Mouse (Mus musculus): Measurements from ENCODE around the gene Cdk10. TPM values are rescaled to one million over a fixed set of nuclear protein-coding genes. Genes with fewer than 3 reads are reported as not detected.
"Not testable (repeated sequence)": the region's sequence is repeated elsewhere in the genome, so short reads cannot be mapped to it uniquely, and the experiment has no call there.

Cdk10 gene
- polyA plus RNA-seq, 1 experiment from 2014 or later, result 39.1 TPM

DNA sequence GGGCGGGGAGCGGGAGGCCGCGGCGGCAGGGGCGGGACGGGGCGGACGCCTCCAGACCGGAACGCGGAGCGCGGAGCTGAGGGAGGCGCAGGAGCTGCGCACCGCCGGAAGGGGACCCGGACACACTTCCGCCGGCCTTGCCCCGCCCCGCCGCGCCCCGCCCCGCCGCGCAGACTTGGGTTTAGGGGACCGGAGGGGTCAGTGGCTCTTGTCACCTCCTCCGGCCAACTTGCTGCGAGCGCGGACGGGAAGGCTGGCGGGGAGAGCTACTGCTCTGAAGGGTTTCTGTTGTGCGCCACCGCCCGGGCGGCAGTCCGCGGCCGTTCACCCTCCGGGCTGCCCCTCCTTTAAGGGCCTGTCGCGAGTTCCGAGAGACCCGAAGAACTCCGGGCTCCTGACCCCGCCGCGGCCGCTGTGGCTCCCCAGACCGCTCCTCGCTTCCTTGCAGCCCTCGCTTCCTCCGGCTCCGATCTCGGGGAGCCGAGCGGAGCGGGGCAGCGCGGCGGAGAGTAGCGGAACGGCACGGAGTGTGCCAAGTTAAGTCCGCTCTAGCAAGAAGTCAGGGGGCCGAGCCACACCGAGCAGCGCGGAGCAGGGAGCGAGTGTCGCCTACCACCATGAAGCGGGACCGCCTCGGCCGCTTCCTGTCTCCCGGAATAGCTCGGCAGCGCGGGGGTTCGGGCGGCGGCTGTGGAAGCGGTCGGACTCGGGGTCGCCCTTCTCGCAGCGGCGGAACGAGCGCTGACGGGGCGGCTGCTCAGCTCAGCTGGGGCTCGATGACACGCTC lies 29.6 kb downstream of the Cdk10 start, which contains the start of the genes Zfp276 and Vps9d1:
Zfp276 (plus strand) TSS at position 97 of the 787 bp plus-strand sequence.
Vps9d1 (minus strand) TSS at position 250 of the 787 bp plus-strand sequence.
- ATAC-seq (ENCODE audit: low FRiP score), result peak; percentile 93
- peak within 1 kb of the TSS; percentile 92 for H3K9ac ChIP-seq

GRCm38 (mm10) chr8:123255170-123255569 lies 30.5 kb downstream of the Cdk10 start:
- H3K36me3 ChIP-seq, result peaks cover 58% of the 10 kb centered on the region
- H3K4me1 ChIP-seq, result peaks cover 36% of the 10 kb centered on the region
- WGBS, result 67% methylated on average over 6 of the region's 6 CpGs

More for the DNA sequence above, 29.6 kb downstream of the Cdk10 start, which contains the start of the genes Zfp276 and Vps9d1:
- Histone ChIP-seq H3K27me3 (no peaks in the 10 kb centered on the region), H3K36me3 (peaks cover 58% of the 10 kb centered on the region), H3K4me2 (replicated peaks) (peak within 1 kb of the TSS; percentile 98), H3K9me3 (replicated peaks) (no peaks in the 10 kb centered on the region), H3K4me1 (peaks cover 36% of the 10 kb centered on the region), H3K4me3 (peak within 1 kb of the TSS; percentile 75), H3K27ac (peak within 1 kb of the TSS; percentile 82)
- under 1% methylated on average over 87 of the region's 99 CpGs for WGBS

DNA sequence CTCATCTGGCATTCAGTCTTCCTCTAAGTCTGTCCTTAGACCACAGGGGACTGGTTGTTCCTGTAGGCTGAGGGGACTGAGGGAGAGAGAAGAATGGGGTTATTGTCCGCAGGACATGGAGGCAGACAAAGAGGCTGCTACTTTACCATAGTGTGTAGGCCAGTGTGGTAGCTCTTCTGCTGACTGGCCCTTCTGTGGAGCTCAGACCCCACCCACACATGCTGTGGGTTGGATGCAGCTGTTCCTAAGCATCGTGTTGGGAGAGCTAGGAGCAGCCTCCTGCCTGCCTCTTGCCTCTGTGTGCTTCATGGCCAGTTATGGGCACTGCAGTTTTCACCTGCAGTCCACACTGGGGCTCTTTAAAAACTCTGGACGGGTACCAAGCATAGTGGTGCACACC lies 32.5 kb downstream of the Cdk10 start:
- WGBS, result 65% methylated on average over 3 of the region's 3 CpGs
- H3K4me3 ChIP-seq, result 0 out of 2 replicates have a peak overlapping the region, but pooled peaks have one; percentile 7
- peak overlapping the region; percentile 44; the same call in 1 of the 2 replicates for H3K27ac ChIP-seq
- no peaks in the 10 kb centered on the region for H3K9me3 ChIP-seq (replicated peaks)
- H3K9ac ChIP-seq, result 0 out of 2 replicates have a peak overlapping the region, but pooled peaks have one; percentile 25
- H3K4me1 ChIP-seq, result peaks cover 36% of the 10 kb centered on the region
- peak overlapping the region; percentile 98; the same call in 1 of the 2 replicates for H3K4me2 ChIP-seq (replicated peaks)
- no peak for ATAC-seq (ENCODE audit: low FRiP score)
- H3K27me3 ChIP-seq, result no peaks in the 10 kb centered on the region
- peaks cover 56% of the 10 kb centered on the region for H3K36me3 ChIP-seq

More at GRCm38 (mm10) chr8:123255170-123255569, 30.5 kb downstream of the Cdk10 start:
- Histone ChIP-seq H3K4me3 (peak overlapping the region; percentile 75), H3K4me2 (replicated peaks) (peak overlapping the region; percentile 98), H3K9me3 (replicated peaks) (no peaks in the 10 kb centered on the region), H3K9ac (peak overlapping the region; percentile 92), H3K27me3 (no peaks in the 10 kb centered on the region), H3K27ac (no peak overlapping the region)
- no peak for ATAC-seq (ENCODE audit: low FRiP score)

DNA sequence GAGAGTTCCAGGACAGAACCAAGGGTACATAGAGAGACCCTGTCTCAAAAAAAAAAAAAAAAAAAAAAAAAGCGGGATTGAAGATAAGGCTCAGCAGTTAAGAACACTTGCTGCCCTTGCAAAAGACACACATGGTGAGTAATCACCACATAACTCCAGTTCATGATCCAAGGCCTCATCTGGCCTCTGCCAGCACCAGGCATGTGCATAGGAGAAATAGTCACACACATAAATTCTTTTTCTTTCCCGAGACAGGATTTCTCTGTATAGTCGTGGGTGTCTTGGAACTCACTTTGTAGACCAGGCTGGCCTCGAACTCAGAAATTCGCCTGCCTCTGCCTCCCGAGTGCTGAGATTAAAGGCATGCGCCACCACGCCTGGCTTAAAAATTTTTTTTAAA lies 33.0 kb downstream of the Cdk10 start:
- not testable (repeated sequence) for H3K27ac ChIP-seq; H3K4me3 ChIP-seq; ATAC-seq (ENCODE audit: low FRiP score); H3K9me3 ChIP-seq (replicated peaks); H3K9ac ChIP-seq; H3K27me3 ChIP-seq; H3K4me2 ChIP-seq (replicated peaks)
- Histone ChIP-seq H3K36me3 (peaks cover 54% of the 10 kb centered on the region), H3K4me1 (peaks cover 32% of the 10 kb centered on the region)
- 92% methylated on average over 7 of the region's 8 CpGs for whole genome bisulfite sequencing

DNA sequence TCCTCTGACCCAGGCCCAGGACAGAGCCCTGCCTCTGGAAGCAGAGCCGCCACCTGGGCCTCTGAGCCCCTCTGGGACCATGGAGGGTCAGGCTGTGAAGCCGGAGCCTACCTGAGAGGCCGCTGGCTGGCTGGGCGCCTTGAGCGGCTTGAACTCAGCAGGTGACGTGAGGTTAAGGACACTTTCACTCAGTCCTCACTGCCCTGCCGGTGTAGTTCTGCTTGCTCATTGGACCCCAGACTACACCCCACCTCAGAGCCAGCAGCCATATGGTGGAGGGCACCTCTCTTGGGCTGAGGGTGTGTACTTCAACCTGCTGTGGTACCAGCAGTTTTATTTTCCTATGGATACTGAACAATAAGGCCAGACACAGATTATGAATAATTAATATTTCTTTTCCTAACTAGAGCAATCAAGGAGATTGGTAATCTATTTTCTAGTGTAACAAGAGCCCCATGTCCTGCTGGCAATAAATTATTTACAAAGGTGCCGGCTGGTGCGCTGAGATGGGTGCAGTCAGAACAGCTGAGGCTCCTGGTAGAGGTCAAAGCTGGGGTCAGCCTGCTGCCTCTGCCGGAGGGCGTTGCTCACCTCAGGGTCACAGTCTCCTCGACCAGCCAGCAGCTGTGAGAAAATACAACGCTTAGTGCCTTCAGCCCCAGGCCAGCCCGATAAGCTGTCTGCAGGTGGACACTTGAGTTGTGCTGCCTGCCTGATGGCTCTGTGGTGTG lies 43.4 kb downstream of the Cdk10 start:
- no peaks in the 10 kb centered on the region for H3K4me1 ChIP-seq
- no peaks in the 10 kb centered on the region for H3K27me3 ChIP-seq
- no peak overlapping the region for H3K4me3 ChIP-seq
- no peaks in the 10 kb centered on the region for H3K9me3 ChIP-seq (replicated peaks)
- H3K27ac ChIP-seq, result peak overlapping the region; percentile 30; the same call in 1 of the 2 replicates
- ATAC-seq (ENCODE audit: low FRiP score), result 0 out of 2 replicates have a peak, but pooled peaks have one; percentile 52
- peaks cover 73% of the 10 kb centered on the region for H3K36me3 ChIP-seq
- 74% methylated on average over 14 of the region's 14 CpGs for WGBS
- no peak overlapping the region for H3K4me2 ChIP-seq (replicated peaks)
- H3K9ac ChIP-seq, result no peak overlapping the region; the same call in 1 of the 2 replicates

GRCm38 (mm10) chr8:123271147-123271546 lies 46.5 kb downstream of the Cdk10 start:
- Histone ChIP-seq H3K27me3 (no peaks in the 10 kb centered on the region), H3K36me3 (peaks cover 44% of the 10 kb centered on the region), H3K9me3 (replicated peaks) (no peaks in the 10 kb centered on the region), H3K4me3 (no peak overlapping the region), H3K4me2 (replicated peaks) (no peak overlapping the region), H3K27ac (no peak overlapping the region; the same call in 1 of the 2 replicates), H3K9ac (no peak overlapping the region), H3K4me1 (no peaks in the 10 kb centered on the region)
- no peak for ATAC-seq (ENCODE audit: low FRiP score)
- 91% methylated on average over 10 of the region's 10 CpGs for WGBS

- no peak overlapping the region for H3K9ac ChIP-seq
- peaks cover 37% of the 10 kb centered on the region for H3K36me3 ChIP-seq
- no peak overlapping the region for H3K4me3 ChIP-seq
- H3K4me1 ChIP-seq, result no peaks in the 10 kb centered on the region
- H3K27ac ChIP-seq, result no peak overlapping the region
- 77% methylated on average over 4 of the region's 4 CpGs for WGBS
- H3K4me2 ChIP-seq (replicated peaks), result no peak overlapping the region
- ATAC-seq (ENCODE audit: low FRiP score), result no peak
- H3K27me3 ChIP-seq, result no peaks in the 10 kb centered on the region
- no peaks in the 10 kb centered on the region for H3K9me3 ChIP-seq (replicated peaks)
These were observed 47.3 kb downstream of the Cdk10 start for GRCm38 (mm10) chr8:123271901-123272300.

GRCm38 (mm10) chr8:123274447-123274846 lies 49.8 kb downstream of the Cdk10 start:
- peaks cover 14% of the 10 kb centered on the region for H3K36me3 ChIP-seq

DNA sequence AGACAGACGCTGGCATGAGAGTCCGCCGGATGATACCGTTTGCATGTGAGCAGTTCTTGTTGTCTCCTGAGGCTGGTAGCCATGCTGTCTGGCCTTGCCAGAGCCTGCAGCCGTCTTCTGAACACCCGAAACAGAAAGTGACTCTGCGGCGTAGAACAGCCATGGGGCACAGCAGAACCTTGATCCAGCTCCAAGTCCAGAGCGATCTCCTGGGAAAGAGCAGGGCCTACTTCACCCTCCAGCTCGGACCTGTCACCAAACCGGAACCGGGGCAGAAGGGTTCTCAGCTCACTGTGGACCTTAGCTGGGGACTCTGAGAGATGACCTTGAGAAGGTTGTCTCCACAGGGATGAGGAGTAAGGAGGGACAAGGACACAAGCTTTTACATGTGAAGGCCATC lies 50.5 kb downstream of the Cdk10 start:
- H3K9me3 ChIP-seq (replicated peaks), result no peaks in the 10 kb centered on the region
- no peak overlapping the region for H3K4me2 ChIP-seq (replicated peaks)
- H3K27ac ChIP-seq, result no peak overlapping the region
- ATAC-seq (ENCODE audit: low FRiP score), result no peak
- H3K9ac ChIP-seq, result no peak overlapping the region
- H3K4me3 ChIP-seq, result no peak overlapping the region
- peaks cover 8% of the 10 kb centered on the region for H3K36me3 ChIP-seq
- 91% methylated on average over 12 of the region's 12 CpGs for WGBS
- H3K27me3 ChIP-seq, result no peaks in the 10 kb centered on the region
- no peaks in the 10 kb centered on the region for H3K4me1 ChIP-seq

More at GRCm38 (mm10) chr8:123274447-123274846, 49.8 kb downstream of the Cdk10 start:
- H3K9ac ChIP-seq, result no peak overlapping the region
- ATAC-seq (ENCODE audit: low FRiP score), result no peak
- no peaks in the 10 kb centered on the region for H3K27me3 ChIP-seq
- H3K9me3 ChIP-seq (replicated peaks), result no peaks in the 10 kb centered on the region
- 87% methylated on average over 5 of the region's 5 CpGs for WGBS
- no peak overlapping the region for H3K4me3 ChIP-seq
- H3K4me1 ChIP-seq, result no peaks in the 10 kb centered on the region
- no peak overlapping the region for H3K4me2 ChIP-seq (replicated peaks)
- no peak overlapping the region for H3K27ac ChIP-seq

- H3K9me3 ChIP-seq (replicated peaks), result no peaks in the 10 kb centered on the region
- H3K36me3 ChIP-seq, result peaks cover 15% of the 10 kb centered on the region
- H3K27ac ChIP-seq, result no peak overlapping the region
- ATAC-seq (ENCODE audit: low FRiP score), result no peak
- no peak overlapping the region for H3K4me3 ChIP-seq
- no peak overlapping the region for H3K9ac ChIP-seq
- WGBS, result 89% methylated on average over 7 of the region's 7 CpGs
- H3K4me1 ChIP-seq, result no peaks in the 10 kb centered on the region
- H3K27me3 ChIP-seq, result no peaks in the 10 kb centered on the region
- H3K4me2 ChIP-seq (replicated peaks), result no peak overlapping the region
These were observed 53.8 kb downstream of the Cdk10 start for GRCm38 (mm10) chr8:123278445-123278844.

DNA sequence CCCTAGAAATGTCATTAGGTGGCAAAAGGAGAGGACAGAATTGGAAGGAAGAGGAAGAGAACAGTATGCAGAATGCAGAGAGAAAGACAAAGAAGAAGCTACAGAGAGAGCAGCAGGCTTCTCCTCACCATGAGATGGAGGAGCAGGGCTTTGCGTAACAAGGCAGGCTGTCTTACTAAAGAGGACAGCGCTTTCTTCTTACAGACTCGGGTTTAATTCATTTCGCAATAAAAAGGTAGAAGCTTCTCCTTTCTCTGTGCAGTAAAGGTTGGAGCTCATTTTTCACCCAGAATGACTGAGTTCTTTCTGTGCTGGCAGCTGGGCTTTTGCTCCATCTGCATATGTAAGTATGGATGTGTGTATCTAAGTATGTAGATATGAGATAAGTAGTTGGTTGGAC lies 55.2 kb downstream of the Cdk10 start:
- no peak for ATAC-seq (ENCODE audit: low FRiP score)
- Histone ChIP-seq H3K27ac (no peak overlapping the region), H3K4me1 (no peaks in the 10 kb centered on the region), H3K27me3 (no peaks in the 10 kb centered on the region), H3K9ac (no peak overlapping the region), H3K9me3 (replicated peaks) (no peaks in the 10 kb centered on the region), H3K4me2 (replicated peaks) (no peak overlapping the region), H3K36me3 (peaks cover 15% of the 10 kb centered on the region), H3K4me3 (no peak overlapping the region)
- WGBS, result 92% methylated on average over 4 of the region's 4 CpGs
